Mouse (Mus musculus) E14TG2a.4 (cell line): ENCODE measurements around the gene Macrod2.

Experiments used
- H3K27me3 ChIP-seq: 2 replicates; pipeline ENCODE4 v1.6.1; 2014; ENCODE audit warnings: low read length, control low read depth; ENCODE audit not compliant: insufficient read depth
- H3K36me3 ChIP-seq: 2 replicates; pipeline ENCODE4 v1.6.1; 2014; ENCODE audit warnings: low read length, control low read depth; ENCODE audit not compliant: insufficient read depth
- H3K4me1 ChIP-seq: replicated peaks from 2 replicates; pipeline ENCODE4 v1.6.1; 2014; ENCODE audit warnings: low read depth, low read length, control low read depth
- H3K4me3 ChIP-seq: replicated peaks from 2 replicates; pipeline ENCODE4 v1.5.1; 2014; ENCODE audit warnings: mild to moderate bottlenecking, low read length
- H3K9me3 ChIP-seq: 2 replicates; pipeline ENCODE4 v1.6.1; 2014; ENCODE audit warnings: low read length, control low read depth
- CTCF ChIP-seq: conservative IDR thresholded peaks from 2 replicates; pipeline ENCODE4 v1.5.1; 2014; ENCODE audit warnings: low read length
- NANOG ChIP-seq: IDR thresholded peaks from 2 replicates; pipeline ENCODE4 v1.6.1; 2014; ENCODE audit warnings: borderline replicate concordance, low read length, mixed read lengths
- POU5F1 ChIP-seq: IDR thresholded peaks from 2 replicates; pipeline ENCODE4 v1.6.1; 2014; ENCODE audit warnings: low read length, borderline replicate concordance

The Macrod2 gene

GRCm38 (mm10) chr2:140793886-140794608 lies 398.9 kb downstream of the Macrod2 start:
- Histone ChIP-seq H3K27me3 (no peaks in the 10 kb centered on the region), H3K4me1 (no peaks in the 10 kb centered on the region), H3K9me3 (no peaks in the 10 kb centered on the region), H3K4me3 (no peak overlapping the region), H3K36me3 (no peaks in the 10 kb centered on the region)
- TF ChIP-seq POU5F1 (no peak), CTCF (no peak), NANOG (no peak)

DNA sequence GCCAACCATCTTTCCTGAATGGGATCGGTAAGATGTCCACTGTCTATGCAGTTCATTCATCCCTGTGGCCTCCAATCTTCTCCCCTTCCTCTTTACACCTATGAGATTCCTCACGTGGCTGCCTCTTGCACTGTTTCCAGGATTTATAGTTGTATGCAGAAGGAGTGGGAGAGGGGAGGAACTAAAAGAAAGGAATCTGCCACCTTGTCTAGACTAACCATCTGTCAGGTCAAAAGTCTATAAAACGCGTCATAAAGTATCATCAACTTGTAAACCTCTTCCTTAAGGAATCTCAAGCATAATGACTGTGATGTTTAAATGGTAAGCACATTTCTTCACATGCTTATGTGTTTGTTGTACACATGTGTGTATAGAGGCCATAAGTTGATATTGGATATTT lies 416.6 kb downstream of the Macrod2 start:
- TF ChIP-seq POU5F1, result no peak
- no peak for TF ChIP-seq NANOG
- no peak for TF ChIP-seq CTCF
- Histone ChIP-seq H3K9me3 (no peaks in the 10 kb centered on the region), H3K27me3 (no peaks in the 10 kb centered on the region), H3K4me3 (no peak overlapping the region), H3K4me1 (no peaks in the 10 kb centered on the region), H3K36me3 (no peaks in the 10 kb centered on the region)

DNA sequence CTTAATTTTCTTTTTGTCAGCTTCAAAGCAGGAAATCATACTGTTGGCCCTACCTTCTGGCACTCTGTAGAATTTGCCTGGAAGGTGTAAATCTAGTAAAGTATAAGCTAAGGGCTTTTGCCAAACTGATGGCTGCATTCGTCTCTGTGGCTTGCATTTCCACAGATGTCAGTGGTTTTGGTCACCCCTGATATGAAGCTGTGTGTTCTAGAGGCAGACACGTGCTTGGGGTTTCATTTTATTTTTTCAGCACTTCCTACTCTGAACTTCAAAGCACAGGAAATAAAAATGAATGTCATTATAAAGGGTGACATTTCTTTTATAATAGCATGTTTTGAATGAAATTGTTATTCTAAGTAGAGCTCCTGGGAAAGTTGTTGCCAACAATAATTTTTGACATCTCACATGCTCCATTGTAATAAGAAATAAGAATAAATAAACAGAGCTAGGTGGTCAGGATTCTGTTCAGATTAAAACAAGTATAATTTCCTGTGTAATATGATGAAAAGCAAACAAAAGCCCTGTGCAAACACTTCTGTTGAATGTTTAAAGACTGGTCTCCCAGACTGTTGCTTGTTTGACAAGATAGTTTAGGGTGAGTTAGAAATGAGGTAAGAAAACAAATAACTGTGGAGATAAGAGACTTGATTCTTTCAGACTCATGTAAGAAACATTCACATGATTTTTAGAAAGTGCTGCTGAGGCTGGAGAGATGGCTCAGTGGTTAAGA lies 424.4 kb downstream of the Macrod2 start:
- Histone ChIP-seq H3K9me3 (no peaks in the 10 kb centered on the region), H3K36me3 (no peaks in the 10 kb centered on the region), H3K27me3 (no peaks in the 10 kb centered on the region), H3K4me3 (no peak overlapping the region), H3K4me1 (no peaks in the 10 kb centered on the region)
- TF ChIP-seq CTCF (no peak), NANOG (no peak), POU5F1 (no peak)

DNA sequence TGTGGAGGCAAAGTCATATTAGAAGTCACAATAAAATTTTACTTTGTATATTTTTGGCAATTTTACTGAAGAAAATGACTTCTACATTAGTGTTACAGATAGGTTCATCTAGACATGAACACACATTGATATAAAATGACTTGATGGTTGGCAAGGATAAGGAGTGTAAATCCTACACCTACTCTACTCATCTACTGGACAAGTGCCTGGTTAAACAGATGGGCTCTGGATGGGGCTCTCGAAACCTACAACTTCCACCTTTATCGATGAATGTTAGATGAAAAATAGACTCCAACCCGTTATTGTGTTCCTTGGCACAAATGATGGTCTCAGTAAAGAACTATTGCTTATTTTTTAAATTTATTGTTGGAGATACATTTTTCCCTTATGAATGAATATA lies 427.3 kb downstream of the Macrod2 start:
- Histone ChIP-seq H3K27me3 (no peaks in the 10 kb centered on the region), H3K9me3 (no peaks in the 10 kb centered on the region), H3K4me1 (no peaks in the 10 kb centered on the region), H3K36me3 (no peaks in the 10 kb centered on the region), H3K4me3 (no peak overlapping the region)
- no peak for TF ChIP-seq NANOG
- TF ChIP-seq POU5F1, result no peak
- no peak for TF ChIP-seq CTCF

DNA sequence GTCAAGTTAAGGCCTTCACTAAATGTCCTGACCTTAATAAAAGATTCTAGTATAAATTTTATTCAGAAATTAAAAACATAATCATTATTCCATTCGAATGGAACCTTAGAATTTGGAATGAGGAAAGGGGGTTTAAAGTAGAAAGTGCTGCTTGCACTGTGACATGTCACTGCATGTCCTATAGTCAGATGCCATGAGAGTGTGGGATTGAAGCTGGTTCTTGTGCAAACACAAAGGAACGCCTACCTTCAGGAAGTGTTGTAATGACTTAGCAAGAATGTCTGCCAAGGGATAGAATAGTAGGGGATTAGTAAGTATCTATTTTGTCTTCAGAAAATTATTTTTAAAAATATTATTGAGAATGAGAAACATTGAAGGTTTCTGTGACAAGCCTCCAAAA lies 431.1 kb downstream of the Macrod2 start:
- Histone ChIP-seq H3K27me3 (no peaks in the 10 kb centered on the region), H3K4me1 (no peaks in the 10 kb centered on the region), H3K9me3 (no peaks in the 10 kb centered on the region), H3K4me3 (no peak overlapping the region), H3K36me3 (no peaks in the 10 kb centered on the region)
- TF ChIP-seq POU5F1 (no peak), CTCF (no peak), NANOG (no peak)

- Histone ChIP-seq H3K9me3 (no peaks in the 10 kb centered on the region), H3K27me3 (no peaks in the 10 kb centered on the region), H3K4me3 (no peak overlapping the region), H3K4me1 (no peaks in the 10 kb centered on the region), H3K36me3 (no peaks in the 10 kb centered on the region)
- TF ChIP-seq NANOG (no peak), CTCF (no peak)
Measured at GRCm38 (mm10) chr2:140828859-140829258, 433.8 kb downstream of the Macrod2 start.

DNA sequence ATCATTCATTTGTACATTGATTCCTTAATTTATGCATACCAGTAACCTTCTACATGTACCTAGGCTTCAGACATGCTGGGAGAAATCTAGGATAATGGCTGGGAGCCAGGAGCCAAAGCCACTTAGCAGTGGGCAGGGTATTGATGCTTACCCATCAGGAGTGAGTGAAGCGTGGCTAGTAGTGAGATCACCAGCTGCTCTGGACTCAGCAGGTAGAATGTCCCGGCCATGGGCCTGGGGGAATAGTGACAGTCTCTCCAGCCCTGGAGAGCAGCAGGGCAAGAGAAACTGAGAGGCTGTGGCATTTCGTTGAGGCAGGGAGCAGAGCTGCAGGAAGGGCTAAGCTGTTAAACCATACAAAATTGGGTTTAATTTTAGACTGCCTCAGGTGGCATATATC lies 435.0 kb downstream of the Macrod2 start:
- Histone ChIP-seq H3K27me3 (no peaks in the 10 kb centered on the region), H3K9me3 (no peaks in the 10 kb centered on the region), H3K4me1 (no peaks in the 10 kb centered on the region), H3K36me3 (no peaks in the 10 kb centered on the region), H3K4me3 (no peak overlapping the region)
- TF ChIP-seq CTCF (no peak), NANOG (no peak), POU5F1 (no peak)

DNA sequence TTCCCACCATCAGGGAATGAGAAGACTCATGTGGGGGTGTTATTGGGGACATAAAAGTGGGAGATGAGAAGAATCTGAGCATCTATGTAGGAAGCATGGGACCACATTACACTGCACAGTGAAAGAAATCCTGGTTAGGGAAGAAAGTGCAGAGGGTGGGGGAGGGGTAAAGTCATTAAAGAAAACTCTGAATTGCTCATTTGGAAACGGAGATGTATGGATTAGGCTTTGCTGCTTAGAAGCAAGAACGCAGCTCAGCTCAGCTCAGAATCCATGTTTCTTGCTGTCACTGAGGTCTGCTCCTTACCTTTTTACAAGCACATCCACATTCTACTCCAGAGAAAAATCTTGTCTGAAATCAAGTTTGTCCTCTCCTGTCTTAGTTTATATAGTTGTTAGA lies 444.3 kb downstream of the Macrod2 start:
- Histone ChIP-seq H3K4me3 (no peak overlapping the region), H3K27me3 (no peaks in the 10 kb centered on the region), H3K9me3 (no peaks in the 10 kb centered on the region), H3K4me1 (no peaks in the 10 kb centered on the region), H3K36me3 (no peaks in the 10 kb centered on the region)
- no peak for TF ChIP-seq CTCF

- Histone ChIP-seq H3K4me3 (no peak overlapping the region), H3K27me3 (no peaks in the 10 kb centered on the region), H3K36me3 (no peaks in the 10 kb centered on the region), H3K9me3 (no peaks in the 10 kb centered on the region), H3K4me1 (no peaks in the 10 kb centered on the region)
- no peak for TF ChIP-seq NANOG
- no peak for TF ChIP-seq CTCF
- no peak for TF ChIP-seq POU5F1
Measured at GRCm38 (mm10) chr2:140839880-140840279, 444.8 kb downstream of the Macrod2 start.
